ENCODE assay signal across 15 mouse cellular contexts in the genomic region with DNA sequence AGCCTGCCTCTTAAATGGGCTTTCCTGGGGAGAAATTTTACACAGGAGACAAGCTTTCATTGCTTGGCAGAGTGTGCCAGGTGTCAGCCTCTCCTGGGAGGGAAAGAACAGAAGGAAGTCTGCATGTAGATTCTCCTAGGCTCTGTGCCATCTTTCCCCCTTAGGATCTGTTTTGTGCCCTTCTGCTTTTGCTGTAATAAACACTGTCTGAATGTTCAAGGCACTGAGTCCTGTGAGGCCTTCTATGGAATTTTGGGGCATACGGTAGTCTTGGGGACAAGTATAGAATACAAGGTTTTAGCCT.
A peak's percentile ranks its signal among the peaks of the same experiment; 100 is the strongest.
DNase-seq lines count a peak whose midpoint lies in the region; ATAC-seq lines count a peak whose summit lies in the region.
"Had no signal": no experiment of that assay in that cellular context is flagged by ENCODE, and none has a peak within 500 bp of the region (broad histone marks: within the 10 kb centered on the region; RNA-seq: fewer than 3 reads in every experiment).

No protein-coding gene starts in this region.

- no peak overlapping the region for H3K9ac ChIP-seq in hindbrain, embryonic 12.5 days
- no peak overlapping the region for H3K9ac ChIP-seq in hindbrain, embryonic 11.5 days (ENCODE audit: low read depth, low read length)
- no peak overlapping the region for H3K9ac ChIP-seq in forebrain, embryonic 15.5 days (replicated peaks)
- no peak overlapping the region for H3K9ac ChIP-seq in midbrain, embryonic 16.5 days (ENCODE audit: low read depth, low read length)
- H3K9ac ChIP-seq: heart, embryonic 15.5 days; kidney, embryonic 15.5 days had no signal

- H3K36me3 ChIP-seq in hindbrain, embryonic 12.5 days = no peaks in the 10 kb centered on the region
- H3K36me3 ChIP-seq in hindbrain, embryonic 11.5 days (ENCODE audit: control insufficient read depth, insufficient read depth, low read length) = no peaks in the 10 kb centered on the region
- H3K36me3 ChIP-seq in forebrain, embryonic 15.5 days = no peaks in the 10 kb centered on the region
- no peaks in the 10 kb centered on the region for H3K36me3 ChIP-seq in midbrain, embryonic 16.5 days (ENCODE audit: control insufficient read depth, insufficient read depth, low read length)
- H3K36me3 ChIP-seq: heart, embryonic 15.5 days; kidney, embryonic 15.5 days had no signal

- no peaks in the 10 kb centered on the region for H3K4me1 ChIP-seq in hindbrain, embryonic 12.5 days
- H3K4me1 ChIP-seq in hindbrain, embryonic 11.5 days (replicated peaks; ENCODE audit: control insufficient read depth, insufficient read depth, low read length) = no peaks in the 10 kb centered on the region
- H3K4me1 ChIP-seq in forebrain, embryonic 15.5 days = peaks cover 28% of the 10 kb centered on the region
- peaks cover 3% of the 10 kb centered on the region for H3K4me1 ChIP-seq in midbrain, embryonic 16.5 days (ENCODE audit: control insufficient read depth, insufficient read depth, low read length)
- H3K4me1 ChIP-seq: heart, embryonic 15.5 days; kidney, embryonic 15.5 days had no signal

- H3K27me3 ChIP-seq in hindbrain, embryonic 12.5 days = peaks cover 19% of the 10 kb centered on the region
- peaks cover 7% of the 10 kb centered on the region; the same call in 1 of the 2 replicates for H3K27me3 ChIP-seq in hindbrain, embryonic 11.5 days (ENCODE audit: control insufficient read depth, insufficient read depth, low read length)
- no peaks in the 10 kb centered on the region for H3K27me3 ChIP-seq in forebrain, embryonic 15.5 days
- H3K27me3 ChIP-seq in midbrain, embryonic 16.5 days (ENCODE audit: control insufficient read depth, insufficient read depth, low read depth, low read length) = 0 out of 2 replicates have a peak, but pooled peaks cover 8% of the 10 kb centered on the region
- H3K27me3 ChIP-seq: heart, embryonic 15.5 days had no signal

- H3K27ac ChIP-seq in hindbrain, embryonic 12.5 days = 0 out of 2 replicates have a peak overlapping the region, but pooled peaks have one; percentile 35
- H3K27ac ChIP-seq in hindbrain, embryonic 11.5 days (ENCODE audit: low read depth, low read length) = no peak overlapping the region
- peak overlapping the region; percentile 88 for H3K27ac ChIP-seq in forebrain, embryonic 15.5 days (replicated peaks)
- peak overlapping the region; percentile 68 for H3K27ac ChIP-seq in midbrain, embryonic 16.5 days (ENCODE audit: low read length)
- H3K27ac ChIP-seq: heart, embryonic 15.5 days; kidney, embryonic 15.5 days; macrophage had no signal

- H3K9me3 ChIP-seq in hindbrain, embryonic 12.5 days (replicated peaks) = no peaks in the 10 kb centered on the region
- no peaks in the 10 kb centered on the region for H3K9me3 ChIP-seq in hindbrain, embryonic 11.5 days (ENCODE audit: control insufficient read depth, low read length)
- H3K9me3 ChIP-seq in forebrain, embryonic 15.5 days = no peaks in the 10 kb centered on the region
- no peaks in the 10 kb centered on the region for H3K9me3 ChIP-seq in midbrain, embryonic 16.5 days (replicated peaks; ENCODE audit: control insufficient read depth, low read length, poor library complexity, severe bottlenecking)
- H3K9me3 ChIP-seq: heart, embryonic 15.5 days; kidney, embryonic 15.5 days had no signal

- 93% methylated on average over 1 of the region's 1 CpGs for WGBS in hindbrain, embryonic 12.5 days
- WGBS in hindbrain, embryonic 11.5 days = 90% methylated on average over 1 of the region's 1 CpGs
- 58% methylated on average over 1 of the region's 1 CpGs for WGBS in forebrain, embryonic 15.5 days
- WGBS in midbrain, embryonic 16.5 days = 61% methylated on average over 1 of the region's 1 CpGs

- H3K4me2 ChIP-seq in hindbrain, embryonic 12.5 days (replicated peaks) = no peak overlapping the region
- no peak overlapping the region for H3K4me2 ChIP-seq in hindbrain, embryonic 11.5 days (replicated peaks; ENCODE audit: low read depth, low read length)
- 0 out of 2 replicates have a peak overlapping the region, but pooled peaks have one; percentile 10 for H3K4me2 ChIP-seq in forebrain, embryonic 15.5 days (replicated peaks)
- no peak overlapping the region for H3K4me2 ChIP-seq in midbrain, embryonic 16.5 days (ENCODE audit: low read length)
- H3K4me2 ChIP-seq: heart, embryonic 15.5 days; kidney, embryonic 15.5 days had no signal

- DNase-seq in hindbrain, embryonic 11.5 days (ENCODE audit: low spot score) = no peak
- DNase-seq in brain, adult 2 months (ENCODE audit: low read depth, low spot score) = peak; percentile 71
- DNase-seq in kidney, postnatal 25 days = no peak
- DNase-seq in kidney, adult 8-10 months = no peak
- DNase-seq: heart, adult 11 months; liver; lung, adult 2 months; right cerebral cortex, postnatal 14 days had no signal

- H3K4me3 ChIP-seq in hindbrain, embryonic 12.5 days = no peak overlapping the region
- H3K4me3 ChIP-seq in hindbrain, embryonic 11.5 days (ENCODE audit: low read depth, low read length) = no peak overlapping the region
- H3K4me3 ChIP-seq in forebrain, embryonic 15.5 days = no peak overlapping the region
- H3K4me3 ChIP-seq in midbrain, embryonic 16.5 days (ENCODE audit: low read depth, low read length) = no peak overlapping the region
- H3K4me3 ChIP-seq: heart, embryonic 15.5 days; kidney, embryonic 15.5 days had no signal

- ATAC-seq in hindbrain, embryonic 12.5 days (ENCODE audit: low FRiP score) = no peak
- ATAC-seq in hindbrain, embryonic 11.5 days (ENCODE audit: low FRiP score) = no peak
- ATAC-seq in forebrain, embryonic 15.5 days (replicated peaks) = peak; percentile 50
- no peak for ATAC-seq in midbrain, embryonic 16.5 days
- ATAC-seq in megakaryocyte, adult 5-6 weeks (ENCODE audit: poor library complexity, severe bottlenecking) = no peak
